Mouse (Mus musculus): ENCODE results near the gene Corin. TPM values are rescaled to one million over a fixed set of nuclear protein-coding genes. Genes with fewer than 3 reads are reported as not detected.

The Corin gene
- total RNA-seq (2021) = under 1 TPM; 0.32 to 0.34 TPM

DNA sequence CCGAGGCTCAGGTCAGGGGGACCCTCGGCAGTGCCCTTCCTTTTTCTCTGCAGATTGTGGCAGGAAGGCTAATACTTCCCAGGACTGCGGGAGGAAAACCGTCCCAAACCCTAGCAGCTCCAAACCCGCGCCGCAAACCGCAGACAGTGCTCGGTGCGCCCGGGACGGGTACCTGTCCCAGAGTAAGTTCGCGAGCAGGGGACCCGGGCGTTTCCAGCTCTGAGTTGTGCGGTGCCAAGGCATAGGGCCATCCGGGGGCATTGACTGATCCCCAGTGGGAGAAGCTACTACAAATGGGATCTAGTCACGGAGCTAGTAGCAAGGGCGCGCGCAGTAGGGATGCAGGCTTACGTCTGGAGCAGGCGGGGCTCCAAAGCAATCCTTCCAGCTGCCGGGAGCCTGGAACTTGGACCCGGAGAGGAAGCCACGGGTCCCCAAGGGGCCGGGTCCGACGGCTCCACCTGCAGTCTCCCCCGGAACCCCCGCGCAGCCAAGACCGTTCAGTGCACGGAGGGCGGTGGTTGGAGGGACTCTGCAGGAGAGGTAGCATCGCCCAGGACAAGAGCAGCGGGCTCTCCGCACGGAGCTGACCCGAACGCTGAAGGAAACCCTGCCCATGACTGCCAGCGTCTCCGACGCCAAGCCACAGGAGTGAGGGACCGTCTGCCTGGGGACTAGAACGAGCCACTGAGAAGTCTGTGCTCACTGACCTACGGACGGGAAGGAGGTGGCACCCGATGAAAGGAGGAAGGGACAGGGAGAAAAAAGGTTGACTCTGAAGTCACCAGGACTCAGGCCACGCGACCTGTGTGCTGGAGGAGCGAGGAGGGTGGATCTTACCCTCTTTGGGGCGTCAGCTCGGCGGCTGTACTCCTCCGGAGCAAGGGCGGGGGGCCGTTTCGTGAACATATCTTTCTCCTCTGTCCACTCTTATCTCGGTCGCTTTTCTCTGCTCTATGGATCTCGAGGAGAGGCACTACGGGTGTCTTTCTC, at the start of gene Corin:
TSS of gene Corin (minus strand) at position 943 of the 993 bp plus-strand sequence.
- no peak for DNase-seq (ENCODE audit: low spot score in 2 of 2)
- intact Hi-C loops (cut with DNase I) = loop anchor here (2.0 kb wide), 1 partner anchor 153 kb away; no protein-coding TSS in a partner anchor

DNA sequence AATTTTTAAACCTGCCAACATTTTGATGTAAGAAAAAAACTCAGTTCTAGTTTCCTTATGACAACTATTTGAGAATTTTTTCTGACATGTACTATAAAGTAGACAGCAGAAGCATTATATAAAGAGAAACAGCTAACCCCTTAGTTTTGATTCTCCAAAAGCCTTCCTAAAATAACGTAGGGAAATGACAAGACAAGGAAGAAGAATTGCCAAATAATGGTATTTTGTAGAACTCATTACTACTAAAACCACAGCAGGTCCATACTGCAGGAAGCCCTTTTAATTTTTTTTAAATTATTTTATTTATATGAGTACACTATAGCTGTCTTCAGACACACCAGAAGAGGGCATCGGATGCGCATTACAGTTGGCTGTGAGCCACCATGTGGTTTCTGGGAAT, 46.9 kb upstream of the Corin start:
- DNase-seq (ENCODE audit: low spot score in 2 of 2) = no peak
- intact Hi-C loops (cut with DNase I) = no loop called here

DNA sequence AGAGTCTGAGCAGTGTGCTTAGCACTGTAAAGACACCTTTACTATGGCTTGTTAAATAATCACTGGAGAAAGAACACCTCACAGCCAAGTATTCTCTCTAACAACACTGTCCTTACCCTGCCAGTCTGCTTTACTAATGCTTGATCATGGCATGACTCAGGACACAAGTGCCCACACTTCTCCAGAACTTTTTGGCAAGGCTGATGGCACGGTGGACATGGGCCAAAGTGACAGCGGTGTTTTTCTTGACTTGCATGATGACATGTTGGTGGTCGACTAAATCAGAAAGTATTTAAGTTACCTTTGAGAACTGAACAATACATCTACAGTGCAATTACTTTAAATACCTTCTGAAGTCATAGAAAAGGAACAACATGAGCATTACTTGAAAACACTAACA, 24.6 kb upstream of the Corin start:
- intact Hi-C loops (cut with DNase I) = no loop called here
- DNase-seq (ENCODE audit: low spot score in 2 of 2) = no peak

DNA sequence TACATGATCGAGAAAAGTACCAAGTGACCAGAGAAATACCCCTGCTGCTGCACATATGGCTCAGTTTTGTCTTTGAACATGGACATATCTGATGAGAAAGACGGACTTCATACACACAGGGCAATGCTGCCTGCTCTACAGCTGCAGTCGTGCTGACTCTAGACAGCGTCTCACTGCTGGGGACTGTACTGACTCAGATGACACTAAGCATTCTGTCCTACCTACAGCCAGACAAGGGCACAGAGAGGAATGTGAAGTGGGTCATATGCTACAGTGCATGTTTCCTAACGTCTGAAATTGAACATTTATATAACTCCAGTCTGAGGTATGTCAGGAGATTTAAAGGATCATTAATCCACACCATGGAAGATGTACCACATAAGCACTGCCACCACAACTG, 9.5 kb upstream of the Corin start:
- intact Hi-C loops (cut with DNase I) = no loop called here
- no peak for DNase-seq (ENCODE audit: low spot score in 2 of 2)

DNA sequence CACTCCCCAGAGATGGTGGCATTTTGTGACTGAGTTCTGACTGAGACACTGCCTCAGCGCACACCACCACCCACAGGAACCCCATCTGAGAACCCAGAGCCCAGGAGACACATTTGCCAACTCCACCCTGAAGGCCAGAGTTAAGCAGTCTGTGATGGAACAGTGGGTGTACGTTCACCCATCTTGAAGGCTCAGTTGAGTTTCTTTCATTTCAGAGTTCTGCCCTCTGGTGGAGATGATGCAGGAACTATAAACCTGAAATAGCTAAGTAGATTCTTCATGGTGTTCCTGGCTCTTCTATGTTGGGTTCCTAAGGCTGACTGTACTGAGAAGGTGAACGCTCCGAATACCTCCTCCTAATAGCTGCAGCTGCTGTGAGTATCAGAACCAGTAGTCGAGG, 1.5 kb upstream of the Corin start:
- DNase-seq (ENCODE audit: low spot score in 2 of 2) = no peak
- intact Hi-C loops (cut with DNase I) = loop anchor here (2.0 kb wide), 1 partner anchor 155 kb away; no protein-coding TSS in a partner anchor

DNA sequence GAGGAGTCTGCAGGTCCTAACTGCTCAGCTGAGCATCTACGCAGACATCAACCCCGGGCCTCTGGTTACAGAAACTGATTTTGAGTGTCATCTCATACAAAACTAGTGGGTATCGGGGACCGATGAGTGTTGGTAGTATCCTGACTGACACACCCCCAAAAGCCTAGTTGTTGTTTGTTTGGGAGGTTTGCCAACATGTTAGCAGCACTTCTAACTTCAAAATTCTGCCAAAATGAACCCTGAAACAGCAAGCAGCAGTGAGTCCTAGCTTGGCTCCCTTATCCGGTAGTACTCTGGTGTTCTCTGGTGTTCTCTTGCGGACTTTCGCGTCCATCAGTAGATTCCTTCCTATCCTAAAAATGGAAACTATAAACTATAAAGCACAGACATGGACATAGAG, 1.5 kb downstream of the Corin start:
- DNase-seq (ENCODE audit: low spot score in 2 of 2) = no peak
- intact Hi-C loops (cut with DNase I) = no loop called here

DNA sequence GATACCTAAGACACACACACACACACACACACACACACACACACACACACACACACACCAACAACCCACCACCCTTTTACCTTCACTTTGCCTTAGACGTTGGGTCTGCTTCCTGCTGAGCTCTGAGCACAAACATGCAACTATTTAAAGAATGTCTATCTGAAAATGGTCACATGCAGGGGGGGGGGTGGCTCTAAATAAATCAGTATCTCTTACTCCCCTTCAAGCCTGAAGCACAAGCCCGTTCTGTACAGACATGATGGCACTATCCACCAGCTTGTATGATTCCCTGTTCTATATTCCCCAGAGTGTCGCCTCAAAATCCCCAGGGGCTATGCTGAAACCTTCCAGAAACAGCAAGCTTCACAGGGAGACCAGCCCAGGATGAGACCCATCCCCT, 2.5 kb downstream of the Corin start:
- DNase-seq (ENCODE audit: low spot score in 2 of 2) = no peak
- intact Hi-C loops (cut with DNase I) = no loop called here

DNA sequence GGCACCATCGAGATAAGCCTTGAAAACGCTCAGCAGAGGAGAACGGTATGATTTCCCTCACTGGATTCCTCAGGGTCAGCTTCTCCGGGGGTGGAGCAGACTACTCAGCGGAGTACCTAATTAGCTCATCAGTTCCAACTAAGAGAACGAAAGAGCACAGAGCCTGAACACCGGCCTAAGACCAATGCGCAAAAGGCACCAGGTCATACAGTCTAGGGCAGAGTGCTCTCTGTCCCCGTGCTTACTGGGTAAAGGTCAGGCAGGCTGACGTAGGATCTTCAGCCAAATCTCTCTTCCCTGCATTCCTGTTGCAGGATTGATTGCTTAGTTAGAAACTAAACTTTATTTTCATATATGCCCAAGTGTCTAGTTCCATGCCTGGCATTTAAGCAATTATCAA, 6.0 kb downstream of the Corin start:
- no peak for DNase-seq (ENCODE audit: low spot score in 2 of 2)
- intact Hi-C loops (cut with DNase I) = no loop called here

DNA sequence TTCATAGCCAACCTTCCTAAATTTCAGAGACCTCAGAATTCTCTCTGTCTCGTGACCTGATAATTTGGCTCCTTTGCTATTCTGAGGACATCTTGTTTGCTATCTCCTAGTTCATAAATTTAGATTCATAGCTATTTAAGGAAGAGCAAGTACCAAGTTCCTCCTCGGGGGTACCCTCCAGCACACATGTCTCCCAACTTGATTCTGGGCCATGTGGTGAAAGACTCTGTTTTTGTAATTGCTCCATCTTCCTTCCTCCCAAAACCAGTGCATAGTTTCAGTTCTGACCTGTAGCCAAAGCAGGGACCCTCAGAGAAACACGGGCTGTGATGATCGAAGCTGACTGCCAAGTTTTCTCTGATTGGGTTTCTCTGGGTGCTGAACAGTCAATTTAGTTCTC, 7.5 kb downstream of the Corin start:
- DNase-seq (ENCODE audit: low spot score in 2 of 2) = no peak
- intact Hi-C loops (cut with DNase I) = no loop called here

DNA sequence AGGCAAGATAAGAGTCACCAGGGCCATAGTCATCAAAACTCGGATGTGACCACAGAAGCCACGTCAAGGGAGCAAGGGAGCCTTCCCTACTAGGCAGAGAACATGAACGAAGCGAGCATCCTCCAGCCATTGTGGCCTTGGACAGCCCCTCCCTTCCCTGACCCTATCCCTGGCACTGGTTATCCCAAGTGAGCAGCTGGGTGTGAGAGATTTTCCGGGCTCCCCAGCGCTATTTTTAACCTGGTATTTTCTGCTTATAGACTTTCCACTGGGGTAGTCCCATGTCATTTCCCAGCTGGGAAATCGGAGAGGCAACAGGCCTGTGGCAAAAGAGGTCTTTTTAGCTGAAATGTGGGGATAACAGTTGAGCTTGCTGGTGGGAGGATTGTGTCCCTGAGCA, 10.4 kb downstream of the Corin start:
- no peak for DNase-seq (ENCODE audit: low spot score in 2 of 2)
- intact Hi-C loops (cut with DNase I) = no loop called here

DNA sequence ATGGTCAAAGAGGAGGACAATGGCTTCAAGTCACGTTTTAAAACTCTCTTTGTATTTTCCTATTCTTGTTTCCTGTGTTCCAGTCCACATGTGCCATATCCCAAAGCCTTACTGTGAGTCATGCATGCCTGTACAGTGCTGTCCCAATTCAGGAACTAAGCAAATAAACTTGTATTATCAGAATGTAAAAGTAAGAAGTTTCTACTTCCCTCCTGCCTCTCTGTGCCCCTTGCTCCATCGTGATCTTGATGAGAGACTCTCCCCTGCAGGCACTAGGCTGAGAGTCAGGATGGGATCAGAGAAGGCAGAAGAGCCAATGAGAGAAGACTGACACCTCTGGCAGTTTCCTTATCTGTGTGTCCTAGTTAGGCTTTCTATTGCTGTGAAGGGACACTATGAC, 13.0 kb downstream of the Corin start:
- intact Hi-C loops (cut with DNase I) = no loop called here
- DNase-seq (ENCODE audit: low spot score in 2 of 2) = no peak

DNA sequence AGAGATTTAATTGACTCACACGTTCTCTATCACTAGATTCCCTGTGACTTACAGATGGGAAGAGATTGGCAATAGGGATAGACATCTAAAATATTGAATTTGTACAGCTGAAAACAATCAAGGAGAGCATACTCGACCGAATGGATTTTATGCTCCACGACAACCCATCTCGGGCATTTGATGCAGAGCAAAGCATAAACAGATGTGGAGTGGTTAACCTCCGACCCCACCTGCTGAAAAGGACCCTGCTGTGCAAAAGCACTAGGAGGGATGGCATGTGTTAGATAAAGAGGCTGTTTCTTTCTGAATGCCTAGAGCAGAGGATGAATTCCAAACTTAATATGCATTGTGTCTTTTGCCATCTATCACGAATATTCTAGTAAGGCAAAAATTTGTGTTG, 23.8 kb downstream of the Corin start:
- intact Hi-C loops (cut with DNase I) = no loop called here
- DNase-seq (ENCODE audit: low spot score in 2 of 2) = no peak

DNA sequence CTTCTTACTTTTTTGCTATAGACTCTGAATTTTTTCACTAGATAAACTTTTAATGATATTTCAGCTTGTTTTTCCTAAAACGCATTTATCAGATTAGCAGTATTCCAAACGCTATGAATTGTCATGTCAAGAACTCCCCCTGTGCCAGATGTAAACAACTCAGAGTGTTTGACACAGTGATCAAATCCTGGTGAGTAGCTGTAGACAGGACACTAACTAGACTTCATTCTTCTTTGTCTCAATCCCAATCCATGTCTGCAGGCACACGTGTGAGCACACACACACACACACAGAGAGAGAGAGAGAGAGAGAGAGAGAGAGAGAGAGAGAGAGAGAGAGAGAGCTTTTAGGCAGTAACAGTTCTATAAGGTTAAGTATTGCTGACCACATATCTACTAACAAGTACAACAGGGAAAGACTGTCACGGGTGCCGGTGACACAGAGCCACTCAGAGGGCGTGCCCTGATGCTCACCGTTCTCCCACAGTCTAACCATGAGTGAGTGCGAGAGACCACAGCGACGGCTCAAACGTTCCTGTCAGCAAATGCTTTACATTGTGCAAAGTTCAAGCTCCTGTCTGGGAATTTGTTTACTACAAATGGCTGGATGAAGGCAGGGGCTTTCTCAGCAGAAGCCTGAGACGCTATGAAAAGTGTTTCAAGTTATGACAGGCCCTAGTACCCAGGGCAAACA, 31.8 kb downstream of the Corin start:
- no peak for DNase-seq (ENCODE audit: low spot score in 2 of 2)
- intact Hi-C loops (cut with DNase I) = no loop called here

DNA sequence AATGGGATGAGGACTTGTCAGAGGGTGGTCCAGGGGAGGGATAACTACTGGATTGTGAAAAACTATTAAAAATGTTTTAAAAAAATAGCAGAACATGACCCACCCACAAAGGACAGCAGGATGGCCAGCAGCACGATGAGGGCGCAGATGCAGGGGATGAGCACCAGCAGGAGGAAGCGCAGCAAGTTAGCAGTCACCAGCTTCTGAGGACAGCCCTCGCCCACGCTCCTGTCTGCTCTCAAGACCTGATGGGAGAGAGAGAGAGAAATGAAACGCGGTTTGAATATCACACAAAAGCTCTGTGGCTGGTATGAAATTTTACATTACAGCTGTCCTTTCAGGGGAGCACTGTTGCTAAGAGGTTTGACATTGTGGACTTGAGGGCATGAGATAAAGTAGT, 32.5 kb downstream of the Corin start:
- DNase-seq (ENCODE audit: low spot score in 2 of 2) = peak; percentile 21 to 25
- intact Hi-C loops (cut with DNase I) = no loop called here

DNA sequence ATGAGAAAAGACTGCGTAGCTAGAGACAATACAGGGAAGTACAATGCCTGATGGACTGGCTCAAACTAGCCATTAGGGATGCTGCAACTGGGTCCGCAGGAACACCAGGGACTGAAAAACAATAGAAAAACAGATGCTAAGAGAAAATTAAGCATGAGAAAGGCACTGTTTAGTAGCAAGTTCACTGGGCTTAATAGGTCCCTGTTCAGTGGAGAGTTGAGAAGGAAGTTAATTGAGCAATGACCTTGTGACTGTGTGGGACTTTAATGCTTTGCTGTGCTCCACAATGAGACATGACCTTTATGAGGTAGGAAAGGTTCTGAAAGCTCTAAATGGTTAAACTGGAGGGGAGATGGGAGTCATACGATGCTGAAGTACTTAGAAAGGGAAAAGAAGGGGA, 39.3 kb downstream of the Corin start:
- intact Hi-C loops (cut with DNase I) = no loop called here
- no peak for DNase-seq (ENCODE audit: low spot score in 2 of 2)

DNA sequence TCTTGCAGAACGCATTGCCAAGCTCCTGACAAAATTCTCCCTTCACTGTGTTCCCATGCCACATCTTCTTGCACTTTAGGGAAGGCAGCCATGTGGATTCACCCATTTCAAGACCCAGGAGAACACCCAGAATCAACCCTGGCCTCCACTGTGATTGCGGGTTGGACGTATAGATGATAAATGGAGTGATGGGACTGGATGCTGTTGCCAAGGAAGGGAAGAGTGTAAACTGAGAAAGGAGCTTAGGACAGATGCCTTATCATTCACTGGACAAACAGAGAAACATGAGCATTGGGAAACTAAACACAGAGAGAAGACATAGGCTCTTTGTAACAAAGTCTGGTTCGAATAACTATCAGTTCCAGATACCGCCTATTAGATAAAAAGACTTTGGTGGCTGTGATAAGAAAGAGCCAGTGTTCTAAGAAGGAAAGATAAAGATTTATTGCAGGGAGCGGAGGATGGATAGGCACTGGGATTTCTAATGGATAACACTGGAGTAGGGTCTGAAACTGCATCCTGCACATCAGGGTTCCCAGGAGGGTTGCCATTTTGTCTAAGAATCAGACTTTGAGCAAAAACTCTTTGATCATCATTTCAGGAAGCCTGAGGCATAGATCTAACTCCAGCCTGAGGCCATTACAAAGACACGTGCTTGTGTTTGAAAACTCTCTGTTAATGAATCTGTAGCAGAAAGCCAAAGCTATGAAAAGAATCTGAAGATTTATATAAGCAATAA, 44.7 kb downstream of the Corin start:
- DNase-seq (ENCODE audit: low spot score in 2 of 2) = no peak
- intact Hi-C loops (cut with DNase I) = no loop called here

DNA sequence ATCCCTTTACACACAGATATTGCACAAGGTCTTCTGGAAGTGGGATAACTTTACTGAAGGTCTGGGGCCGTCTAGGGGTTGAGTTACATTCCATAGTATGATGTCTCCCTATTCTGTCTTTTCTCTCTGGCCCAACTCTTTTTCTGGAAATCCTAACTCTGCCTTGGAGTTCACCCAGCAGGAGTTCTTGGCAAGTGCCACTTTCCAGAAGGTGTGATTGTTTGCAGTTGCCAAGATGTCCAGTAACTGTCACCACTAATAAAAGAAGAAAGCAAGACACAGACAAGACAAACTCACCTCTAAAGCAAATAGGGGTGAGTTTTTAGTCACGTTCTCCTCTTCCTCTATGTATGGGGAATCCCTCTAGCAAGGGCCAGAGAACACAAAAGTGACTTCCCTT, 50.6 kb downstream of the Corin start:
- intact Hi-C loops (cut with DNase I) = no loop called here

DNA sequence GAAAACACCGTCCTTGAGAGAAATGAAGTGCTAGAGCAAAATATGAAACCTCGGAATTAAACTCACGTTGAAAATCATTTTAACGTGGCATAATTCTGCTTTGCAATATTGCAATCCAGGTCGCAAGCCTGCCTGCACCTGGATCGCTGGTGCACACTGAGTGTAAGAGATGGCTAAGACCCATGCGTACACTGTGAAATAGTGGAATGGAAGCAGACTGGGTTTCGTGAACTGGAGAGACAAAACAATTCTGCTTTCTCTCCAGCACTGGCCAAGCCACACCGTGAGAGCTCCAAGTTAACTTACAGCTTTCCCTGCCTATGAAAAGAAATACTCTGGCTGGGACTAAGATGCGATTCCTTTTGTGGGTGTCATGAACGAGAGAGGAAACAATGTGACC, 51.1 kb downstream of the Corin start:
- DNase-seq (ENCODE audit: low spot score in 2 of 2) = no peak
- intact Hi-C loops (cut with DNase I) = no loop called here

More for the DNA sequence above, 50.6 kb downstream of the Corin start:
- no peak for DNase-seq (ENCODE audit: low spot score in 2 of 2)

DNA sequence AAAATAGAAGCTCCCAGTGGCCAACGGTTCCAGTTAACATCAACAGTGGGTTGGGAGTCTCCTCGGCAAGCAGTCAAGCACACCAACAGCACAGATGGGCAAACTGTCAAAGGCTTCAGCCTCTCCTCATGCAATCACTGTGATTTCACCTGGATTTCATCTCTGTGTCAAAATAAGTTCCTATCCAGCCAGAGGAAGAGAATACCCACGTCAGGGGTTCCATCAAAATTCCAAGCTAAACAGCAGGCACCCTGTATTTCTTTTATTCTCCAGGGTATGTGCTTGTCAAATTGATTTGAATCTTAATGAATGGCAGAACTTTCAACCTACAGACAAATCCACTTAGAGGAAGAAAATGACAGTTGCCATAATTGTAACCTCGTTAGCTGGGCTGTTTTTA, 51.5 kb downstream of the Corin start:
- DNase-seq (ENCODE audit: low spot score in 2 of 2) = no peak
- intact Hi-C loops (cut with DNase I) = no loop called here

DNA sequence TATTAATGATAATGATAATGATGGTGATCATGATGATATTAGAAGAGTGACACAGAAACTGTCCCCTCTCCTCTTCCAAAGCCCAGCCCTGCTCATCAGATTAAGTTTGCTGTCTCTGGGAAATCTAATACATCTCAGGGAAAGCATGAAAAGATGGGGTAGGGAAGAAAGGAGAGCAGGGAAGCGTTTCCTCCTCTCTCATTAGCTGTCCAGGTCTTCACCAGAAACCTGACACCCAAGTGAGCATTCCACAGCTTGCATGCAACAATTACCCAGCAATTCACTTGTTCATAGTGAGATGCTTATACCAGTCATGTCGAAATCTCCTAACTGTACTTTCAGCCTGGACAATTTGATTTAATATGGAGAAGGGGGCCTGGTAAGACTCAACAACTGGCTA, 55.4 kb downstream of the Corin start:
- intact Hi-C loops (cut with DNase I) = no loop called here
- no peak for DNase-seq (ENCODE audit: low spot score in 2 of 2)
